Mouse (Mus musculus) embryonic facial prominence, embryonic 14.5 days (tissue): ENCODE data around the gene Ntng1. TPM values are rescaled to one million over a fixed set of nuclear protein-coding genes. Genes with fewer than 3 reads are reported as not detected.

ENCODE experiments used
- ATAC-seq: fragments of 200-750 bp; cut with Nextera tagmentation; 2 replicates; pipeline ENCODE4 v1.8.0; 2017; ENCODE audit warnings: low read depth, moderate number of reproducible peaks, moderate TSS enrichment
- DNase-seq: peaks from one replicate; pipeline ENCODE4 v3.0.0-alpha.2; 2015; ENCODE audit warnings: low spot score
- H3K27ac ChIP-seq: fragments of 300-500 bp; sonication (generic); replicated peaks from 2 replicates; pipeline ENCODE4 v1.5.1; 2014; ENCODE audit warnings: low read depth, mild to moderate bottlenecking, low read length, moderate library complexity
- H3K27me3 ChIP-seq: fragments of 300-500 bp; sonication (generic); replicated peaks from 2 replicates; pipeline ENCODE4 v1.6.1; 2014; ENCODE audit warnings: low read length; ENCODE audit not compliant: control insufficient read depth, insufficient read depth
- H3K36me3 ChIP-seq: fragments of 300-500 bp; sonication (generic); 2 replicates; pipeline ENCODE4 v1.6.1; 2014; ENCODE audit warnings: low read length, mixed read lengths; ENCODE audit not compliant: control insufficient read depth, insufficient read depth
- H3K4me1 ChIP-seq: fragments of 300-500 bp; sonication (generic); 2 replicates; pipeline ENCODE4 v1.6.1; 2014; ENCODE audit warnings: antibody characterized with exemption, low read length; ENCODE audit not compliant: control insufficient read depth, insufficient read depth
- H3K4me2 ChIP-seq: fragments of 300-500 bp; sonication (generic); 2 replicates; pipeline ENCODE4 v1.6.1; 2014; ENCODE audit warnings: low read depth, mild to moderate bottlenecking, low read length, moderate library complexity, mixed read lengths
- H3K4me3 ChIP-seq: fragments of 300-500 bp; sonication (generic); 2 replicates; pipeline ENCODE4 v1.5.1; 2014; ENCODE audit warnings: low read depth, mild to moderate bottlenecking, low read length
- H3K9ac ChIP-seq: fragments of 300-500 bp; sonication (generic); 2 replicates; pipeline ENCODE4 v1.6.1; 2014; ENCODE audit warnings: low read depth, mild to moderate bottlenecking, low read length, moderate library complexity, mixed read lengths
- H3K9me3 ChIP-seq: fragments of 300-500 bp; sonication (generic); 2 replicates; pipeline ENCODE4 v1.6.1; 2016; ENCODE audit warnings: low read length; ENCODE audit not compliant: control insufficient read depth
- WGBS: fragments of 180-500 bp; shearing (Covaris S2); extraction: QIAGEN DNeasy Blood & Tissue Kit; methylation state at CpG from one replicate; pipeline ENCODE4 v1.1.7; 2014; 5-methylcytosine and 5-hydroxymethylcytosine counted together
- polyA plus RNA-seq: library from polyadenylated mRNA; unstranded; fragments of >200 nt; fragmentation: Nextera tagmentation; extraction: Ambion mirVana; gene quantifications from 2 replicates; pipeline ENCODE4 v1.2.1, GENCODE M21; 2014

Gene Ntng1
- polyA plus RNA-seq, 1 experiment from 2014 or later, result 3.8 TPM

GRCm38 (mm10) chr3:110133150-110133549 is 10.7 kb downstream of the Ntng1 start:
- no peak for DNase-seq
- 80% methylated on average over 9 of the region's 9 CpGs for WGBS
- Histone ChIP-seq H3K4me1 (no peaks in the 10 kb centered on the region), H3K4me3 (no peak overlapping the region), H3K9me3 (no peaks in the 10 kb centered on the region), H3K9ac (no peak overlapping the region), H3K27ac (no peak overlapping the region), H3K27me3 (no peaks in the 10 kb centered on the region), H3K4me2 (no peak overlapping the region), H3K36me3 (no peaks in the 10 kb centered on the region)
- ATAC-seq, result no peak

GRCm38 (mm10) chr3:110132289-110132688 is 11.5 kb downstream of the Ntng1 start:
- no peak overlapping the region for H3K4me2 ChIP-seq
- ATAC-seq, result no peak
- H3K36me3 ChIP-seq, result no peaks in the 10 kb centered on the region
- H3K27me3 ChIP-seq, result no peaks in the 10 kb centered on the region
- no peak overlapping the region for H3K9ac ChIP-seq
- no peak overlapping the region for H3K4me3 ChIP-seq
- H3K27ac ChIP-seq, result no peak overlapping the region
- H3K9me3 ChIP-seq, result no peaks in the 10 kb centered on the region
- H3K4me1 ChIP-seq, result no peaks in the 10 kb centered on the region
- DNase-seq, result no peak
- 67% methylated on average over 8 of the region's 8 CpGs for WGBS

GRCm38 (mm10) chr3:110131043-110131891 is 12.5 kb downstream of the Ntng1 start:
- 55% methylated on average over 18 of the region's 18 CpGs for WGBS
- no peak overlapping the region for H3K4me3 ChIP-seq
- no peak overlapping the region for H3K4me2 ChIP-seq

GRCm38 (mm10) chr3:110129607-110130006 is 14.2 kb downstream of the Ntng1 start:
- no peak overlapping the region for H3K9ac ChIP-seq
- H3K27ac ChIP-seq, result no peak overlapping the region
- no peak overlapping the region for H3K4me2 ChIP-seq
- ATAC-seq, result no peak
- no peaks in the 10 kb centered on the region for H3K4me1 ChIP-seq
- no peaks in the 10 kb centered on the region for H3K27me3 ChIP-seq
- whole genome bisulfite sequencing, result 67% methylated on average over 6 of the region's 6 CpGs
- DNase-seq, result no peak
- no peak overlapping the region for H3K4me3 ChIP-seq
- H3K9me3 ChIP-seq, result no peaks in the 10 kb centered on the region
- no peaks in the 10 kb centered on the region for H3K36me3 ChIP-seq

More at GRCm38 (mm10) chr3:110131043-110131891, 12.5 kb downstream of the Ntng1 start:
- H3K27me3 ChIP-seq, result no peaks in the 10 kb centered on the region
- no peaks in the 10 kb centered on the region for H3K4me1 ChIP-seq
- DNase-seq, result no peak
- no peaks in the 10 kb centered on the region for H3K9me3 ChIP-seq
- H3K27ac ChIP-seq, result no peak overlapping the region
- H3K36me3 ChIP-seq, result no peaks in the 10 kb centered on the region
- ATAC-seq, result peak; percentile 50; the same call in 1 of the 2 replicates
- H3K9ac ChIP-seq, result no peak overlapping the region

DNA sequence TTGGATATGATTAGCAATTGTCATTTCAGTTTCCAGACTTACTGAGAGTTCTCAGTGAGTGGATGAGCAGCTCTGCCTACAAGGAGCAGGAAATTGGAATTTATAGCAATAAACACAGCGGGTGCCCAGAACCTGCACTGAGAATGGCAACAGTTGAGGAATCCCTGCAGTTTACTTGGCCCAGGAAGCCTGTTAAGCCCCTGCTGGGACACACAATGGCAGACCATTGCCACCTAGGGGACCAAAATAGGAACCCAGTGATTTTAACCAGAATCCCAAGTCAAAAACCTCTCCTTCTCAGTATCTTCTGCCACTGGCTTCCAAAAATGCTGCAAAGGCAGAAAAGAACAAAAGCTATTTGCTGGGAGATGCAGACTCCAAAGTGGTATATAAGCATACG is 37.8 kb downstream of the Ntng1 start:
- H3K27ac ChIP-seq, result no peak overlapping the region
- ATAC-seq (no peak), DNase-seq (peak; percentile 11)
- H3K4me1 ChIP-seq, result no peaks in the 10 kb centered on the region
- WGBS, result 41% methylated on average over 2 of the region's 2 CpGs
- no peaks in the 10 kb centered on the region for H3K27me3 ChIP-seq
- H3K36me3 ChIP-seq, result no peaks in the 10 kb centered on the region
- H3K4me3 ChIP-seq, result no peak overlapping the region
- H3K9ac ChIP-seq, result no peak overlapping the region
- H3K9me3 ChIP-seq, result no peaks in the 10 kb centered on the region
- no peak overlapping the region for H3K4me2 ChIP-seq

- 76% methylated on average over 2 of the region's 2 CpGs for WGBS
- no peaks in the 10 kb centered on the region for H3K9me3 ChIP-seq
- no peak overlapping the region for H3K4me2 ChIP-seq
- H3K4me3 ChIP-seq, result no peak overlapping the region
- H3K4me1 ChIP-seq, result no peaks in the 10 kb centered on the region
- DNase-seq (no peak), ATAC-seq (no peak)
- H3K9ac ChIP-seq, result no peak overlapping the region
- H3K36me3 ChIP-seq, result no peaks in the 10 kb centered on the region
- H3K27ac ChIP-seq, result no peak overlapping the region
- H3K27me3 ChIP-seq, result no peaks in the 10 kb centered on the region
Observed at GRCm38 (mm10) chr3:110094407-110094806, 49.4 kb downstream of the Ntng1 start.

DNA sequence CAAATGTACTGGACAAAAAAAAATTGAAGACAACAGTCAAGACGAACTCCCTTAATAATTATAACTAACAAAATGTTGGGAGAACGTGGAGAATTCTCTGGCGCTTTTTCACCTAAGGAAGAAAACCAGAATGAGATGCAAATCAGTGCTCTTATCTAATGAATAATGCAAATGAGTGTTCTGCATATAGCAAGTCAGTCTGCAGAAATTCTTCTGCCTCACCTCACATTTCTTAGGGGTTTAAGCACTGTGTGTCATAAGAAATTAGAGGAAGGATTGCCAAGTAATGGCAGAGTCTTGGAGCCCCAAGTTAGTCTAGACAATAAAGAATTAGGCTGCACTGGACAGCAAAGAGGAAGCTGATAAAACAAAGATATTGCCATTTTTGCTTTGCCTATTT is 49.8 kb downstream of the Ntng1 start:
- no peaks in the 10 kb centered on the region for H3K9me3 ChIP-seq
- H3K4me1 ChIP-seq, result no peaks in the 10 kb centered on the region
- no peak overlapping the region for H3K9ac ChIP-seq
- no peak for ATAC-seq
- WGBS, result 74% methylated on average over 3 of the region's 3 CpGs
- no peak overlapping the region for H3K27ac ChIP-seq
- H3K27me3 ChIP-seq, result no peaks in the 10 kb centered on the region
- H3K4me3 ChIP-seq, result no peak overlapping the region
- H3K4me2 ChIP-seq, result no peak overlapping the region
- H3K36me3 ChIP-seq, result no peaks in the 10 kb centered on the region
- no peak for DNase-seq

GRCm38 (mm10) chr3:110092521-110092920 is 51.3 kb downstream of the Ntng1 start:
- no peaks in the 10 kb centered on the region for H3K27me3 ChIP-seq
- no peak overlapping the region for H3K27ac ChIP-seq
- no peaks in the 10 kb centered on the region for H3K36me3 ChIP-seq
- ATAC-seq (no peak), DNase-seq (no peak)
- no peaks in the 10 kb centered on the region for H3K9me3 ChIP-seq
- no peak overlapping the region for H3K4me2 ChIP-seq
- H3K4me3 ChIP-seq, result no peak overlapping the region
- 80% methylated on average over 3 of the region's 3 CpGs for WGBS
- no peaks in the 10 kb centered on the region for H3K4me1 ChIP-seq
- no peak overlapping the region for H3K9ac ChIP-seq

DNA sequence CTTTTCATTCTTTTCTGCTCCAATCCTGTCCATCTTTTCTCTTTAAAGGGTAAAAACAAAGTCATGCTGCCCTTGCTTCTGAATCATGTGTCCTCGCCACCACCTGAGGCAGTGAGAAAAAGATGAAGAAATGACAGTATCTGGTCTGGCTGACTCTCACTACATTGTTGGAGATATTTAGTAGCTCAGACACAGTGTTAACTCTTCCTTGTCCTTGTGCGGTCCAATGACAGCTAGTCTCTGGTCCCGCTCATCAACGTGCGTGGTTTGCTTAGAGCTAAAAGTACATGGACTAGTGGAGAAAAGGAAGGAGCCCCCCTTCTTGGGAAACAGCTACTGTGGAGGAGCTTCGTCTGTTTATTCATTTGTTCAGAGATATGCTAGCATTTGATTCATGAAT is 56.6 kb downstream of the Ntng1 start:
- no peak for ATAC-seq
- 73% methylated on average over 6 of the region's 6 CpGs for WGBS
- H3K4me1 ChIP-seq, result no peaks in the 10 kb centered on the region

More for the DNA sequence above, 56.6 kb downstream of the Ntng1 start:
- DNase-seq, result no peak
- H3K36me3 ChIP-seq, result no peaks in the 10 kb centered on the region
- H3K4me3 ChIP-seq, result no peak overlapping the region
- no peaks in the 10 kb centered on the region for H3K9me3 ChIP-seq
- no peak overlapping the region for H3K27ac ChIP-seq
- H3K4me2 ChIP-seq, result no peak overlapping the region
- H3K27me3 ChIP-seq, result no peaks in the 10 kb centered on the region
- no peak overlapping the region for H3K9ac ChIP-seq
